Mouse (Mus musculus): ENCODE data around the gene Cdk7. TPM values are rescaled to one million over a fixed set of nuclear protein-coding genes. Genes with fewer than 3 reads are reported as not detected.
A peak's percentile ranks its signal among the peaks of the same experiment; 100 is the strongest.

Cdk7 gene
- polyA plus RNA-seq, 1 experiment: 102 TPM

DNA sequence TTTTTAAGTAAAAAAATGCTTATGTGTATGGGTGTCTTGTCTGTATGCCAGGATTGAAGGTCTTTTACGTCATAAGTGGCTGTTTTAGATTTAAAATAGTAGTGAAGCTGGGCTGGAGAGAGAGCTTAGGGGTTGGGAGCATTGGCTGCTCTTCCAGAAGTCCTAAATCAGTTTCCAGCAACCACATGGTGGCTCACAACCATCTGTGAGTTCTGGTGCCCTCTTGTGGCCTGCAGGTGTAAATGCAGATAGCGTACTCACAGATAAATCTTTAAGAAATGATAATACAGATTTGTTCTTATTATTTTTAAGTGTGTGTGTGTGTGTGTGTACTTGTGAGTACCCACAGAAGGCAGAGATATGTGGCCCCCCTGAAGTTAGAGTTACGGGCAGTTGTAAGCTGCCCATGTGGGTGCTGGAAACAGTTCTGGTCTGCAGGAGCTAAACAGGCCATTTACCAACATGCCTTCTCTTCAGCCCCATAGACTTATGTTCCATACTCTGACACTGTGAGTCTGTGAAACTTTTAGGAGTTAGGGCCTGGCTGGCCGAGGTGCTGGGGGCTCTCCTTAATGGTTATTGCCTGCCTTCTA, 70.8 kb downstream of the Cdk7 start:
- Histone ChIP-seq H3K9me3 (replicated peaks; ENCODE audit: control insufficient read depth, insufficient read depth, low read length, poor library complexity, severe bottlenecking) (no peaks in the 10 kb centered on the region), H3K36me3 (ENCODE audit: control insufficient read depth, insufficient read depth, low read length, poor library complexity, severe bottlenecking) (peaks cover 22% of the 10 kb centered on the region), H3K4me3 (ENCODE audit: low read depth, low read length) (no peak overlapping the region), H3K4me1 (ENCODE audit: control insufficient read depth, insufficient read depth, low read length) (peaks cover 2% of the 10 kb centered on the region), H3K9ac (ENCODE audit: low read depth, poor library complexity, severe bottlenecking) (no peak overlapping the region), H3K27ac (ENCODE audit: insufficient read depth, low read length) (no peak overlapping the region), H3K27me3 (ENCODE audit: control insufficient read depth, insufficient read depth, low read length, poor library complexity, severe bottlenecking) (no peaks in the 10 kb centered on the region)
- TF ChIP-seq POLR2A (IDR thresholded peaks at IDR 0.05; ENCODE audit: insufficient read depth, low read length) (no peak), CTCF (IDR thresholded peaks at IDR 0.05; ENCODE audit: low read depth, low read length) (peak; percentile 79)

- peaks cover 14% of the 10 kb centered on the region for H3K36me3 ChIP-seq (ENCODE audit: control insufficient read depth, insufficient read depth, low read length, poor library complexity, severe bottlenecking)
- H3K4me3 ChIP-seq (ENCODE audit: low read depth, low read length): no peak overlapping the region
- TF ChIP-seq EP300 (IDR thresholded peaks at IDR 0.05; ENCODE audit: insufficient read depth, low read depth, low read length): no peak
- no peak for TF ChIP-seq POLR2A (IDR thresholded peaks at IDR 0.05; ENCODE audit: insufficient read depth, low read length)
- no peak for TF ChIP-seq CTCF (IDR thresholded peaks at IDR 0.05; ENCODE audit: low read depth, low read length)
- H3K9ac ChIP-seq (ENCODE audit: low read depth, poor library complexity, severe bottlenecking): no peak overlapping the region
- no peaks in the 10 kb centered on the region for H3K27me3 ChIP-seq (ENCODE audit: control insufficient read depth, insufficient read depth, low read length, poor library complexity, severe bottlenecking)
- H3K9me3 ChIP-seq (replicated peaks; ENCODE audit: control insufficient read depth, insufficient read depth, low read length, poor library complexity, severe bottlenecking): no peaks in the 10 kb centered on the region
- peaks cover 2% of the 10 kb centered on the region for H3K4me1 ChIP-seq (ENCODE audit: control insufficient read depth, insufficient read depth, low read length)
- H3K27ac ChIP-seq (ENCODE audit: insufficient read depth, low read length): no peak overlapping the region
Measured at GRCm38 (mm10) chr13:100658091-100658490, 72.6 kb downstream of the Cdk7 start.

Other genes with a start within 250 kb of the Cdk7 start
- gene Gtf2h2, start 238.4 kb downstream of the Cdk7 start, polyA plus RNA-seq (2011; ENCODE audit: insufficient read depth, insufficient read length, low read depth, missing spikeins): 107 and 118 TPM in 2 replicates
- gene Ocln, start 178.2 kb downstream of the Cdk7 start, polyA plus RNA-seq (2011; ENCODE audit: insufficient read depth, insufficient read length, low read depth, missing spikeins): 14.6 and 15.8 TPM in 2 replicates
- 14.2 and 17.2 TPM in 2 replicates for gene Marveld2, start 114.0 kb downstream of the Cdk7 start, polyA plus RNA-seq (2011; ENCODE audit: insufficient read depth, insufficient read length, low read depth, missing spikeins)
- 200 and 203 TPM in 2 replicates for gene Ak6, start 80.0 kb downstream of the Cdk7 start, polyA plus RNA-seq (2011; ENCODE audit: insufficient read depth, insufficient read length, low read depth, missing spikeins)
- gene Rad17, start 79.9 kb downstream of the Cdk7 start, polyA plus RNA-seq (2011; ENCODE audit: insufficient read depth, insufficient read length, low read depth, missing spikeins): 39.7 TPM in 2 replicates
- 13.2 and 17.4 TPM in 2 replicates for gene Taf9, start 79.4 kb downstream of the Cdk7 start, polyA plus RNA-seq (2011; ENCODE audit: insufficient read depth, insufficient read length, low read depth, missing spikeins)
- gene Ccdc125, start 61.2 kb downstream of the Cdk7 start, polyA plus RNA-seq (2011; ENCODE audit: insufficient read depth, insufficient read length, low read depth, missing spikeins): 3.6 and 3.8 TPM in 2 replicates
- 108 and 110 TPM in 2 replicates for gene Mrps36, start 13.7 kb upstream of the Cdk7 start, polyA plus RNA-seq (2011; ENCODE audit: insufficient read depth, insufficient read length, low read depth, missing spikeins)
- 52.4 and 58.8 TPM in 2 replicates for gene Cenph, start 45.0 kb upstream of the Cdk7 start, polyA plus RNA-seq (2011; ENCODE audit: insufficient read depth, insufficient read length, low read depth, missing spikeins)
- 632 and 669 TPM in 2 replicates for gene Ccnb1, start 55.6 kb upstream of the Cdk7 start, polyA plus RNA-seq (2011; ENCODE audit: insufficient read depth, insufficient read length, low read depth, missing spikeins)
- 52.6 and 54.5 TPM in 2 replicates for gene Slc30a5, start 102.5 kb upstream of the Cdk7 start, polyA plus RNA-seq (2011; ENCODE audit: insufficient read depth, insufficient read length, low read depth, missing spikeins)

Data from ES-Bruce4 (cell line).